Mouse (Mus musculus): Measurements from ENCODE around the gene Tmco4.

Tmco4 gene

GRCm38 (mm10) chr4:139068287-139068686 is 95.6 kb downstream of the Tmco4 start:
- no peak for DNase-seq

GRCm38 (mm10) chr4:139074060-139074459 is 101.4 kb downstream of the Tmco4 start:
- no peak for DNase-seq

GRCm38 (mm10) chr4:139075041-139075711 is 102.5 kb downstream of the Tmco4 start, which contains the start of gene Htr6:
Gene Htr6, minus strand, starts transcription at chr4:139075570.
- no peak for DNase-seq

- peak in 1 of 2 experiments; percentile 39 for DNase-seq
These were observed 103.2 kb downstream of the Tmco4 start for GRCm38 (mm10) chr4:139075915-139076314.

- peak in 1 of 2 experiments; percentile 42 for DNase-seq
These were observed 105.6 kb downstream of the Tmco4 start for GRCm38 (mm10) chr4:139078313-139078712.

- peak in 1 of 2 experiments; percentile 33 for DNase-seq
These were observed 106.0 kb downstream of the Tmco4 start for GRCm38 (mm10) chr4:139078726-139079125.

GRCm38 (mm10) chr4:139079439-139079838 is 106.8 kb downstream of the Tmco4 start:
- DNase-seq = no peak

- DNase-seq = no peak
These were observed 107.6 kb downstream of the Tmco4 start for GRCm38 (mm10) chr4:139080259-139080658.

GRCm38 (mm10) chr4:139081270-139081931 is 108.7 kb downstream of the Tmco4 start:
- no peak for DNase-seq

- no peak for DNase-seq
These were observed 110.3 kb downstream of the Tmco4 start for GRCm38 (mm10) chr4:139082790-139083564.

- no peak for DNase-seq
These were observed 112.6 kb downstream of the Tmco4 start for GRCm38 (mm10) chr4:139085337-139085736.

- DNase-seq = peak; percentile 69 to 85
These were observed 113.3 kb downstream of the Tmco4 start for GRCm38 (mm10) chr4:139086037-139086436.

- DNase-seq = no peak
These were observed 114.3 kb downstream of the Tmco4 start for GRCm38 (mm10) chr4:139086984-139087383.

GRCm38 (mm10) chr4:139088982-139089671 is 116.4 kb downstream of the Tmco4 start:
- DNase-seq = peak; percentile 35 to 43

GRCm38 (mm10) chr4:139090303-139090940 is 117.7 kb downstream of the Tmco4 start:
- DNase-seq = no peak

- DNase-seq = no peak
These were observed 118.4 kb downstream of the Tmco4 start for GRCm38 (mm10) chr4:139091066-139091465.

GRCm38 (mm10) chr4:139091478-139092355 is 119.0 kb downstream of the Tmco4 start:
- no peak for DNase-seq

GRCm38 (mm10) chr4:139092356-139093195 is 119.9 kb downstream of the Tmco4 start, which contains the start of gene Nbl1:
Gene Nbl1, minus strand, starts transcription at chr4:139092993.
- DNase-seq = peak in 1 of 2 experiments; percentile 25

- DNase-seq = no peak
These were observed 120.5 kb downstream of the Tmco4 start for GRCm38 (mm10) chr4:139093196-139093530.

- DNase-seq = peak; percentile 70 to 74
These were observed 122.7 kb downstream of the Tmco4 start for GRCm38 (mm10) chr4:139095406-139095805.

All from kidney, adult 8-10 months (tissue).